Mouse (Mus musculus): ENCODE data around the gene Grm1. TPM values are rescaled to one million over a fixed set of nuclear protein-coding genes. Genes with fewer than 3 reads are reported as not detected.
A peak's percentile ranks its signal among the peaks of the same experiment; 100 is the strongest.

Gene Grm1
- polyA plus RNA-seq, 1 experiment from 2014 or later, result 5.1 TPM

DNA sequence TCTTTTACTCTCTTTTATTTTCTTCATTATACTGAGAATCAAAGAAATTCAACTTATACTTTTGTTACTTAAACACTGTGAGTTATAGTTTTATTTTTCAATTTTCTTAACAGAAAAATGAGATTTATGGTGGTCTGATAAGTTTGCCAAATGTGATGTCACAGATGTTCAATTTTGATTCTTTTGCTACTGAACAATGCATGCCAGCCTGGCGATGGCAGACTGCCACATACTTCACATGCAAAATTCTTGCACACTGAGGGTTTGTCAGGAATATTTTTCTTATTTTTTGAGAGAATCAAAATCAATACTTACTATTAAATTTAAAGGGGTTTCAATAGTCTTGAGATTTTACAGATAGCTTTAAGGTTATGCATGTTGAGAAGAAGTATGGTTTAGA is 251.0 kb downstream of the Grm1 start:
- Histone ChIP-seq H3K4me3 (replicated peaks; ENCODE audit: low read depth, low read length) (no peak overlapping the region), H3K27ac (replicated peaks; ENCODE audit: low read depth, low read length) (no peak overlapping the region), H3K36me3 (ENCODE audit: control insufficient read depth, insufficient read depth, low read length) (no peaks in the 10 kb centered on the region), H3K4me1 (ENCODE audit: control insufficient read depth, insufficient read depth, low read length) (no peaks in the 10 kb centered on the region), H3K27me3 (ENCODE audit: control insufficient read depth, insufficient read depth, low read length) (no peaks in the 10 kb centered on the region), H3K9ac (replicated peaks; ENCODE audit: low read length) (no peak overlapping the region), H3K9me3 (ENCODE audit: control insufficient read depth, low read length) (no peaks in the 10 kb centered on the region), H3K4me2 (ENCODE audit: low read length) (no peak overlapping the region)
- WGBS, result 91% methylated on average over 1 of the region's 1 CpGs
- ATAC-seq (ENCODE audit: low FRiP score, low TSS enrichment) (no peak), DNase-seq (no peak)

GRCm38 (mm10) chr10:10827308-10827707 is 254.8 kb downstream of the Grm1 start:
- H3K9ac ChIP-seq (replicated peaks; ENCODE audit: low read length), result no peak overlapping the region
- no peaks in the 10 kb centered on the region for H3K27me3 ChIP-seq (ENCODE audit: control insufficient read depth, insufficient read depth, low read length)
- no peaks in the 10 kb centered on the region for H3K9me3 ChIP-seq (ENCODE audit: control insufficient read depth, low read length)
- H3K4me1 ChIP-seq (ENCODE audit: control insufficient read depth, insufficient read depth, low read length), result no peaks in the 10 kb centered on the region
- no peak overlapping the region for H3K4me3 ChIP-seq (replicated peaks; ENCODE audit: low read depth, low read length)
- no peak overlapping the region for H3K27ac ChIP-seq (replicated peaks; ENCODE audit: low read depth, low read length)
- no peak overlapping the region for H3K4me2 ChIP-seq (ENCODE audit: low read length)
- no peaks in the 10 kb centered on the region for H3K36me3 ChIP-seq (ENCODE audit: control insufficient read depth, insufficient read depth, low read length)
- no peak for DNase-seq
- no peak for ATAC-seq (ENCODE audit: low FRiP score, low TSS enrichment)
- WGBS, result 74% methylated on average over 1 of the region's 1 CpGs

- no peak overlapping the region for H3K9ac ChIP-seq (replicated peaks; ENCODE audit: low read length)
- H3K27me3 ChIP-seq (ENCODE audit: control insufficient read depth, insufficient read depth, low read length), result no peaks in the 10 kb centered on the region
- ATAC-seq (ENCODE audit: low FRiP score, low TSS enrichment) (no peak), DNase-seq (no peak)
- no peak overlapping the region for H3K4me3 ChIP-seq (replicated peaks; ENCODE audit: low read depth, low read length)
- no peak overlapping the region for H3K4me2 ChIP-seq (ENCODE audit: low read length)
- no peaks in the 10 kb centered on the region for H3K36me3 ChIP-seq (ENCODE audit: control insufficient read depth, insufficient read depth, low read length)
- H3K4me1 ChIP-seq (ENCODE audit: control insufficient read depth, insufficient read depth, low read length), result no peaks in the 10 kb centered on the region
- 93% methylated on average over 2 of the region's 2 CpGs for WGBS
- H3K27ac ChIP-seq (replicated peaks; ENCODE audit: low read depth, low read length), result no peak overlapping the region
- H3K9me3 ChIP-seq (ENCODE audit: control insufficient read depth, low read length), result no peaks in the 10 kb centered on the region
Measured at GRCm38 (mm10) chr10:10818061-10818460, 264.1 kb downstream of the Grm1 start.

DNA sequence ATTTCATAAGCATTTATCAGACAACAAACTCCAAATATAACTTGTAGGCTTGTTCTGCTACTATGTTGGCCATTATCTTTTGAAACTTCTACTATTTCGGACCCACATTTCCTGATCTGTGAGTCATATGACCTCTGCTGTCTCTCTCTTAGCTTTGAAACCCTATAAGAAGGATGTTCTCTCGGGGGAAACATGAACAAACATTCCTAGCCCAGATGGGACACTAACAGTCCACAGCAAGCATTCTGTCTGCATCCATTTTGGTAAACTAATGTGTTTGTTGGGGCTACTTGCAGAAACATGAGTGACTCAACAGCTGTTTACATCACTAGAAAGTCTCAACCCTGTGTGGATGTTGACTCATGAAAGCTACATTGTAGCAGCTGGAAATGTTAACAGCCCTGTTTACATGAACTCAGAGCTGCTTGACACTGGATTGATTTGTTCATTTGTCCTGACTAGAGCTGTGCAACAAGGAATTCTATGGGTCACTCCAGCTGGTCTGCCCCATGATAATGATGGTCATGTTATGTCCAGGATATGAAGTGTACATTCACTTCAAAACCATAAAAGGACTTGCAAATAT is 267.4 kb downstream of the Grm1 start:
- Histone ChIP-seq H3K9me3 (ENCODE audit: control insufficient read depth, low read length) (no peaks in the 10 kb centered on the region), H3K9ac (replicated peaks; ENCODE audit: low read length) (no peak overlapping the region), H3K4me3 (replicated peaks; ENCODE audit: low read depth, low read length) (no peak overlapping the region), H3K27me3 (ENCODE audit: control insufficient read depth, insufficient read depth, low read length) (no peaks in the 10 kb centered on the region), H3K27ac (replicated peaks; ENCODE audit: low read depth, low read length) (no peak overlapping the region), H3K36me3 (ENCODE audit: control insufficient read depth, insufficient read depth, low read length) (no peaks in the 10 kb centered on the region), H3K4me1 (ENCODE audit: control insufficient read depth, insufficient read depth, low read length) (no peaks in the 10 kb centered on the region), H3K4me2 (ENCODE audit: low read length) (no peak overlapping the region)
- WGBS, result 83% methylated on average over 2 of the region's 2 CpGs
- ATAC-seq (ENCODE audit: low FRiP score, low TSS enrichment), result no peak
- no peak for DNase-seq

DNA sequence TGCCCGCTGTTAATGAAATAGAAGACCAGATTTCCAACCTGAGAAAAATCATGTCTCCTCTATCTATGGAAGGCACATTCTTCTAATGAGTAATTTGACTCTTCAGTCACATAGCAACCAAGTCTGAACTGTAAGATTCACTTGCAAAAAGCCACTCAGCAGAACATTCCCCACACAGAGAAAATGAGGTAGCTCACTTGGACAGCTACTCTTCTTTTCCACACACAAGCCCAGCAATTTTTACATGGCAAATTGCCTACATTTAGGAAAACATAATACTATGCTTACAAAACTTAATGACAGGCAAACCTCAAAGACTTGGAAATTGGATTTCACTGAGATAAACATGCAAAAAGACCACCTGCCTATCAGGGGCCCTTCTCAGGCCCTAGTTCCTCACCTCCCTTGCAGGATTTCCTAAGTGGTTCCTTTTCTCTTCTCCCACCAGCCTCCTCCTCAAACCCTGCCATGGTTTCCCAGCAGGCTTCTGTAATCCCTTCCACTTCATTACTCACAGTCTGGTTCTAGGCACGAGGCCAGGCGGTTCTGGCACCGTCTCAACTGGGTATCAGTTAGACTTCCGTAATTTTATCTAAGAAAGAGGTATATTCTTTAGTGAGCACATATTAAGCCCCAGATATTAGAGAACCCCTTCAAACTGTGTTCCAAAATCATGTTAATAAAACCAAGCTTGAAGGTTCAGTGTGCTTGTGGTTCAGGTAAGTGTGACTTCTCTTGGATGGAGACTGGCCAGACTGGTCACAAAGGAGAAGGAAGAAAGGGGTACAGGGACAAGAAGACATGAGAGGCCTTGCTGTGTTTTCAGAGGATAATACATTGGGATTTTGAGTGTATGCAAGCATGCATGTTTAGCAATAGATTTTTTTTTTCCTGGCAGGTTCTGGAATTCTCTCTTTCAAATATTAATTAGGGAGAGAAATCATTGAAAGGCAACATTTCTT is 269.1 kb downstream of the Grm1 start:
- Histone ChIP-seq H3K9ac (replicated peaks; ENCODE audit: low read length) (no peak overlapping the region), H3K36me3 (ENCODE audit: control insufficient read depth, insufficient read depth, low read length) (no peaks in the 10 kb centered on the region), H3K27ac (replicated peaks; ENCODE audit: low read depth, low read length) (no peak overlapping the region), H3K9me3 (ENCODE audit: control insufficient read depth, low read length) (no peaks in the 10 kb centered on the region), H3K4me2 (ENCODE audit: low read length) (no peak overlapping the region), H3K4me3 (replicated peaks; ENCODE audit: low read depth, low read length) (no peak overlapping the region), H3K4me1 (ENCODE audit: control insufficient read depth, insufficient read depth, low read length) (no peaks in the 10 kb centered on the region), H3K27me3 (ENCODE audit: control insufficient read depth, insufficient read depth, low read length) (no peaks in the 10 kb centered on the region)
- 52% methylated on average over 5 of the region's 5 CpGs for WGBS
- ATAC-seq (ENCODE audit: low FRiP score, low TSS enrichment), result no peak
- DNase-seq, result peak; percentile 46

DNA sequence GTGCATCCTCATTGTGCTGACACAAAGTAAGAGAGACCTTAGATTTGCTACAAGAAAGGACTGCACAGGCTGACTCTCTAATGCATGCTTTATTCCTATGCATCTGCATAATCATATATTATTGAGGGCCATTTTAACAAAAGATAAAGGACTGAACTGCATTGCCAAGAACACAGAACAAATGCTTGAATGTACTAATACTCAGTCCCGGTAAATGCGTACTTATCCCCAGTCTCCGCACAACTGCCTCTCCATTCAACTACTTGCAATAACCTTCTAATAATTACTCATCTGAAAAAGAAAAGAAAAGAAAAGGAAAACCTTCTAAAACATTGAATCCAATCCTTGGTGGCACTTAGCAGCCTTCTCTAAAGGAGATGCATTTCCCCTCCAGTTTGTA is 272.4 kb downstream of the Grm1 start:
- no peak for ATAC-seq (ENCODE audit: low FRiP score, low TSS enrichment)

GRCm38 (mm10) chr10:10795321-10795720 is 286.8 kb downstream of the Grm1 start:
- Histone ChIP-seq H3K4me3 (replicated peaks; ENCODE audit: low read depth, low read length) (no peak overlapping the region), H3K9ac (replicated peaks; ENCODE audit: low read length) (no peak overlapping the region), H3K4me2 (ENCODE audit: low read length) (no peak overlapping the region), H3K9me3 (ENCODE audit: control insufficient read depth, low read length) (no peaks in the 10 kb centered on the region), H3K36me3 (ENCODE audit: control insufficient read depth, insufficient read depth, low read length) (no peaks in the 10 kb centered on the region), H3K4me1 (ENCODE audit: control insufficient read depth, insufficient read depth, low read length) (no peaks in the 10 kb centered on the region), H3K27me3 (ENCODE audit: control insufficient read depth, insufficient read depth, low read length) (no peaks in the 10 kb centered on the region), H3K27ac (replicated peaks; ENCODE audit: low read depth, low read length) (no peak overlapping the region)
- no peak for ATAC-seq (ENCODE audit: low FRiP score, low TSS enrichment)
- DNase-seq, result no peak
- 89% methylated on average over 1 of the region's 1 CpGs for WGBS

More for the DNA sequence above, 272.4 kb downstream of the Grm1 start:
- Histone ChIP-seq H3K4me1 (ENCODE audit: control insufficient read depth, insufficient read depth, low read length) (no peaks in the 10 kb centered on the region), H3K4me3 (replicated peaks; ENCODE audit: low read depth, low read length) (no peak overlapping the region), H3K36me3 (ENCODE audit: control insufficient read depth, insufficient read depth, low read length) (no peaks in the 10 kb centered on the region), H3K9me3 (ENCODE audit: control insufficient read depth, low read length) (no peaks in the 10 kb centered on the region), H3K4me2 (ENCODE audit: low read length) (no peak overlapping the region), H3K9ac (replicated peaks; ENCODE audit: low read length) (no peak overlapping the region), H3K27ac (replicated peaks; ENCODE audit: low read depth, low read length) (no peak overlapping the region), H3K27me3 (ENCODE audit: control insufficient read depth, insufficient read depth, low read length) (no peaks in the 10 kb centered on the region)
- 69% methylated on average over 3 of the region's 3 CpGs for WGBS
- no peak for DNase-seq

DNA sequence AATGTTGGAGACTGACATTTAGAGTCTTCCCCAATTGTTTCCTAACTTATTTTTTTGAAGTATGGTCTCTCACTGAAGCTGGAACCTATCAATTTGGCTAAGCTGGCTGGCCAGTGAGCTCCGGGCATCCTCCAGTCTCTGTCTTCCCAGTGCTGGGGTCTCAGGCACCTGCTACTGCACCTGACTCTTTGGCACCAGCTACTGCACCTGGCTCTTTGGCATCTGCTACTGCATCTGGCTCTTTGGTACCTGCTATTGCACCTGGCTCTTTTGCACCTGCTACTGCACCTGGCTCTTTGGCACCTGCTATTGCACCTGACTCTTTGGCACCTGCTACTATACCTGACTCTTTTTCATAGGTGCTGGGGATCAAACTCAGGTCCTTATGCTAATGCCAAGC is 291.7 kb downstream of the Grm1 start:
- no peak overlapping the region for H3K9ac ChIP-seq (replicated peaks; ENCODE audit: low read length)
- DNase-seq (no peak), ATAC-seq (ENCODE audit: low FRiP score, low TSS enrichment) (no peak)
- H3K4me2 ChIP-seq (ENCODE audit: low read length), result no peak overlapping the region
- 76% methylated on average over 1 of the region's 1 CpGs for WGBS
- H3K4me1 ChIP-seq (ENCODE audit: control insufficient read depth, insufficient read depth, low read length), result no peaks in the 10 kb centered on the region
- H3K4me3 ChIP-seq (replicated peaks; ENCODE audit: low read depth, low read length), result no peak overlapping the region
- no peaks in the 10 kb centered on the region for H3K27me3 ChIP-seq (ENCODE audit: control insufficient read depth, insufficient read depth, low read length)
- H3K9me3 ChIP-seq (ENCODE audit: control insufficient read depth, low read length), result no peaks in the 10 kb centered on the region
- H3K27ac ChIP-seq (replicated peaks; ENCODE audit: low read depth, low read length), result no peak overlapping the region
- no peaks in the 10 kb centered on the region for H3K36me3 ChIP-seq (ENCODE audit: control insufficient read depth, insufficient read depth, low read length)

DNA sequence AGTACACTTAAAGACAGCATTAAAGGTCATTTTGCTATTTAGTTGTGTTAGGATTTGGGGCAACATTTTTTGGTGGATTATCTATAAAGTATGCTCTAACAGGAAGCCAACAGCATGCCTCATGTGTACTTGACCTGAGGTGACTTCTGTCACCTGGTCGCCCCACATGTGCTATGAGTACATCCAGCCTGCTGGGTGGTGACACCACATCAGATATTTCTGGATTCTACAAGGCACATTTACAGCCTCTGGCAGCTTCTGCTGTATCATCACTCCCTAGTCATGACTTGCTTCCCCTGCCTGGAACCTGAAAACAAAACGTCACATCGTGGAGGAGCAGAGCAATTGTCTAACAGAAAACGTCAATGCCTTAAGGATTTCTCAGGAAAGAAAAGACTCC is 292.2 kb downstream of the Grm1 start:
- Histone ChIP-seq H3K9me3 (ENCODE audit: control insufficient read depth, low read length) (no peaks in the 10 kb centered on the region), H3K9ac (replicated peaks; ENCODE audit: low read length) (no peak overlapping the region), H3K4me1 (ENCODE audit: control insufficient read depth, insufficient read depth, low read length) (no peaks in the 10 kb centered on the region), H3K4me3 (replicated peaks; ENCODE audit: low read depth, low read length) (no peak overlapping the region), H3K4me2 (ENCODE audit: low read length) (no peak overlapping the region), H3K27ac (replicated peaks; ENCODE audit: low read depth, low read length) (no peak overlapping the region), H3K27me3 (ENCODE audit: control insufficient read depth, insufficient read depth, low read length) (no peaks in the 10 kb centered on the region), H3K36me3 (ENCODE audit: control insufficient read depth, insufficient read depth, low read length) (no peaks in the 10 kb centered on the region)
- ATAC-seq (ENCODE audit: low FRiP score, low TSS enrichment) (no peak), DNase-seq (no peak)
- WGBS, result 90% methylated on average over 4 of the region's 4 CpGs
